Mouse (Mus musculus) adrenal gland, adult 2 months (tissue): ENCODE measurements at regions not wholly inside any gene's neighbourhood (a gene's known extent, or its start where the extent isn't known, plus 50 kb on each side); places are given as distances from the start of the nearest gene placed in this dataset.

Source experiments
- DNase-seq: peaks from one replicate; pipeline ENCODE4 v3.0.0; 2021

GRCm38 (mm10) chr3:76014766-76015165, 58.0 kb upstream of the Golim4 start:
- no peak for DNase-seq

GRCm38 (mm10) chr3:76008564-76009183, 51.9 kb upstream of the Golim4 start:
- DNase-seq, result peak; percentile 4
